Mouse (Mus musculus) adrenal gland, postnatal 4 days (tissue): ENCODE results near the gene Lpin3. TPM values are rescaled to one million over a fixed set of nuclear protein-coding genes. Genes with fewer than 3 reads are reported as not detected.

ENCODE experiments used
- DNase-seq, 2 experiments: peaks; one replicate each; pipeline ENCODE4 v3.0.0; 2021 to 2022; ENCODE audit warnings: low spot score in 2 of 2, mixed read lengths in 2 of 2
- total RNA-seq, 2 experiments: library from RNA; stranded (reverse); gene quantifications; 2 replicates each; pipeline ENCODE4 v1.2.3; 2021

The Lpin3 gene
- total RNA-seq, 2 experiments from 2014 or later, result 44.6 to 45.1 TPM

GRCm38 (mm10) chr2:160884830-160885229 is 4.4 kb downstream of the Lpin3 start:
- DNase-seq, result no peak

- no peak for DNase-seq
These were observed 5.8 kb downstream of the Lpin3 start for GRCm38 (mm10) chr2:160886221-160886620.

GRCm38 (mm10) chr2:160887284-160887683 is 6.8 kb downstream of the Lpin3 start:
- DNase-seq, result peak in 1 of 2 experiments; percentile 59

- DNase-seq, result no peak
These were observed 7.4 kb downstream of the Lpin3 start for GRCm38 (mm10) chr2:160887859-160888258.

GRCm38 (mm10) chr2:160891045-160891444 is 10.6 kb downstream of the Lpin3 start:
- no peak for DNase-seq

GRCm38 (mm10) chr2:160891697-160892096 is 11.2 kb downstream of the Lpin3 start:
- DNase-seq, result no peak

DNA sequence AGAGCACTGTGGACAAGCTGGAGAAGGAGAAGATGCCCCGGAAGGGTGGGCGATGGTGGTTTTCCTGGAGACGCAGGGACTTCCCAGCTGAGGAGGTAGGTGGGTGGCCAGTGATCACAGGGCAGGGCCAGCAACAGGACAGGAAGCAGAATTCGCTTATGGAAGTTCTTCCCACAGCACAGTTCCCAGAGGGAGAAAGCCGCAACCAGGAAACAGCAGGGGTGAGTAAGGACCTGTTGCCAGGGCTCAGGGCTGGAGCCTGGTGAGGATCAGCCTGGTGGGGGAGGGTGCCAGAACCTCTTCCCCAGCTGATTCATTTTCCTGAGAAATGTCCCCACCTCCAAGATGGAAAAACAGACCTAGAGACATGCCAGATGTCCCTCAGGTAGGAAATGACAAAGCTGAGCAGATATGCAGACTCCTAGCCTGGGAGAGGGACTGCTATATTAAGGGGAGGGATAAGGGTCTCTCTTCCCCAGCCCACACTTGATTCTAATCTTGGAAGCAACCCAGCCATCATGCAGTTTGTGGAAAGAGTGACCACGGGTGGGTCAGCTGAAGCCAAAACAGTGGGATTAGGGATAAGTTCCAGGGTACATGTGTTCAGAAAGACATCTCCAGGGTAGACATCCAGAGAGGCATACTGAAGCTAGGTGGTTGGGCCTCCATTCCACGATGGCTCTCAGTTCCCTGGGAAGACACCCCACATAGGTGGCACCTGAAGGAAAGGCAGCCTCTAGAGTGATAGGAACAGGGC is 21.4 kb downstream of the Lpin3 start:
- no peak for DNase-seq

DNA sequence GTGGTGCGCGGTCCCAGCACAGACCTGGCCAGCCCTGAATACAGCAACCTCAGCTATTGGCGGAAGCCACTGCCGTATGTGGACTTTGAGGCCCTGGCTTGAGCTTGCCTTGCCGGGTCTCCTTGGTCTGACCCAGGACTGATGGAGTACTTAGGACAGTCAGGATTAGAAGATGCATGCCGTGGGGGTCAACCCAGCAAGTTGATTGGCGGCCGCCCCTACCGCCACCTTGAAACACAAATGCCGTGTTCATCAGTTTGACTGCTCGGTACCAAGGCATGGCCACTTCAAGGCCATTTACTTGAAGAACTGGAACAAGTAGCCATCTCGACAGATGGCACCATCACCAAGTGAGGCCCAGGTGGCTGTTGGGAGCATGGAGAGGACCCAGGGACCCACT is 24.8 kb downstream of the Lpin3 start:
- DNase-seq, result no peak

GRCm38 (mm10) chr2:160906101-160906500 is 25.6 kb downstream of the Lpin3 start:
- no peak for DNase-seq

- DNase-seq, result no peak
These were observed 28.1 kb downstream of the Lpin3 start for GRCm38 (mm10) chr2:160908607-160909006.

GRCm38 (mm10) chr2:160910633-160911032 is 30.2 kb downstream of the Lpin3 start:
- no peak for DNase-seq

DNA sequence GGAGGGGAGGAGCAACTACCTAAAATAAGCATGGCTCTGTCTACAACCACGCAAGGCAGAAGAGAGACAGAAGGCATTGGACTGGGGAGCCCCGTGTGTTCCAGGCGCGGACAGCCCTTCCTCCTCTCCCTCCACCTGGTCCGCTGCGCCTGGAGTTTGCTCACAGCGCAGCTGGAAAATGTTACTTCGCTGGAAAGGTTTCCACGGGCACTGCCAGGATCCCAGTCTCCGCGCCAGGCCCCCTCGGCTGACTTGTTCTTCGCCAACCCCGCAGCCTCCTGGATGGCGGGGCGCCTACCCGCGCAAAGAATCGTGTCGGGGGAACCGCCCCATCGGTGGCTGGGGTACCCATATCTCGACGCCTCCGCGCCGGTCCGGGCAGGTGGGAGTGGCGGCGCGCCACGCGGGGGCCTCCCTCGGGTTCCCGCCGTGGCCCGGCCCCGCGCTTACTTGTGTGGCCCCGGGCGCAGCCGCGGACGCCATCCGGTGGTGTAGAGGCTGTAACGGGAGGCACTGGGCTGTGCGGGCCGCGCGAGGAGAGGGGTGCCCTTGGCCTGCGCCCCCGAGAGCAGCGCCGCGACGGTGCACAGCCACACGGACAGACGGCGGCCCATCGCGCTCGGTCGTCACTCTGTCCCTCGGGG is 31.2 kb downstream of the Lpin3 start:
- DNase-seq, result no peak

DNA sequence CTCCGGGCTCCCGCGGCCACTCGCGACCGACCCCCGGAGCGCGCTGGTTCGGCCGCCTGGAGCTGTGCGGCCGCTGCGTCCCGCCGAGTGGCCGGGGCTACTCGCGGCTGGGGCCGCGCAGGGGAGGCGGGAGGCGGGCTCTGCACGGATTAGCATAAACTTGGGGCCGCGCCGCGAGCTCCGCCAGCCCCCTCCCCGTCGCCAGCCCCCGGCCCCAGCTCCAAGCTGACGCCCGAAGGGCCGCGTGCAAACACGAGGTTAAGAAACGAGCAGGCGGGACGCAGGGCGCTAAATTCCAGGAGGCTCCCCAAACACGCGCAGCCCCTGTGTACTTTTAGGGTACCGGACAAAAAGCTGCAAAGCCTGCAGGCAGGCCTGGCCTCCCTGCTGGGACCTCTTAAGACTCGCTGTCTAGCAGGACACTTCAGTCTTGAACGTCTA is 31.8 kb downstream of the Lpin3 start, which contains the start of gene Emilin3:
Gene Emilin3 (minus strand): TSS at position 98 of the 441 bp plus-strand sequence.
- no peak for DNase-seq

- DNase-seq, result no peak
These were observed 34.2 kb downstream of the Lpin3 start for GRCm38 (mm10) chr2:160914656-160915055.

- DNase-seq, result no peak
These were observed 35.5 kb downstream of the Lpin3 start for GRCm38 (mm10) chr2:160915821-160916610.

GRCm38 (mm10) chr2:160916714-160917113 is 36.2 kb downstream of the Lpin3 start:
- DNase-seq, result no peak

- DNase-seq, result no peak
These were observed 36.8 kb downstream of the Lpin3 start for GRCm38 (mm10) chr2:160917313-160917712.

DNA sequence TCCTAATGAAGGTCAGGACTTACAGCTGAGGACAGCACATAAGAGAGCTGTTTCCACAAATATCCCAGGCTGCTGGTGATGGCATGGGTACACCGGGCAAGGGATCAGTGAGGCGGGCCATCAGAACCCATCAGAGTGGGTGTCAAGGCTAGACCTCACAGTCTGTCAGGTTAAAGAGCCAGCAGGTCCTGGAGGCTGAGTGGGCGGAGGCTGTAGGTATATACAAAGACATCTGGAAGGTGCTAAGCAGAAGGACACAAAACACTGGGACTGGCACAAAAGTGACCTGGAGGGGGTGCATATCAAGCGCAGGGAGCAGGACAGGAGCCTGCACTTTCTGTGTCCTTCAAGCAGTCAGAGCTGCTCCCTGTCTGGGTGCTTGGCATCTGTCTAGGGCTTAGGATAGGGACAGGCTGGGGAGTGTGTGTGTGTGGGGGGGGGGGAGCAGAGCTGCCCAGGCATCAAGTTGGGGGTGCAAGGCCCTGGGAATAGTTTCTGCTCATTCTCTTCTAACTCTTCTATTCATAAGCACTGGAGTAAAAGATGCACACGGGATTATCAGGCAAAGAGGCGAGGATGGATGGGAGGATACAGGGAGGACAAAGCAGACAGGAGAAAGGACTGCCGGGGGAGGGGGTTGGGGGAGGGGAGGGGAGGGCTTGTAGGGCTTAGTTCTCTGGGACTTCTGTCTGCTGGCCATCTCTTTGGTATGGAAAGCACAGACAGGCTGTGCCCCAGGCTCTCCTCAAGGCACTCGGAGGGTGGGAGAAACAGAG is 37.9 kb downstream of the Lpin3 start:
- no peak for DNase-seq

DNA sequence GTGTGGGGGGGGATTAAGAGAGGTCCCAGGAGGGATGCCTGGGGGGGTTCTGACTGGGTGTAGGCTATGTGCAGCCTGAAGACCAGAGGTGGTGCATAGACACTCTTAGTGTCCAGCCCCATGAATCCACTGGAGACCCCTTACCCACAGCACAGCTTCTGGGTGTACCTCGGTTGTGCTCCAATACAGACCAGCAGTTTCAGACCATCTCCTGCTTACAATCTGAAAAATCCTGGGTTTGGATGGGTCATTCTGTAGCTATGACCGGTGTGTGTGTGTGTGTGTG is 38.4 kb downstream of the Lpin3 start:
- no peak for DNase-seq

DNA sequence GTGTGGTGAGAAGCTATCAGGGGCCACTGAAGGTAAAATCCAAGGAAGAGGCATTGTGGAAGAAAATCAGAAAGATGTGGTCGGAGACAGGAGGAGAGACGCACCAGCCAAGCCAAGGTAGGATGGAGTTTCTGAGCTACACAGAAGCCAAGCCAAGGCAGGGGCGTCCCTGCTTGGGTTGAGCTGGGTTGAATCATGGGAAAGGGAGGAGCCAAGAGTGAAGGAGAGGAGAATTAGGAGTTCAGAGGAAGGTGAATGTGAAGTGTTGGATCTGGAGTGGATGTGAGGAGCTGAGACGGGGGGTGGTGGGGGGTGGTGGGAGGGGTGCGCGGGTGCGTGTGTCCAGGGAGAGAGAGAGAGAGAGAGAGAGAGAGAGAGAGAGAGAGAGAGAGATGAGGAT is 40.8 kb downstream of the Lpin3 start:
- DNase-seq, result no peak

DNA sequence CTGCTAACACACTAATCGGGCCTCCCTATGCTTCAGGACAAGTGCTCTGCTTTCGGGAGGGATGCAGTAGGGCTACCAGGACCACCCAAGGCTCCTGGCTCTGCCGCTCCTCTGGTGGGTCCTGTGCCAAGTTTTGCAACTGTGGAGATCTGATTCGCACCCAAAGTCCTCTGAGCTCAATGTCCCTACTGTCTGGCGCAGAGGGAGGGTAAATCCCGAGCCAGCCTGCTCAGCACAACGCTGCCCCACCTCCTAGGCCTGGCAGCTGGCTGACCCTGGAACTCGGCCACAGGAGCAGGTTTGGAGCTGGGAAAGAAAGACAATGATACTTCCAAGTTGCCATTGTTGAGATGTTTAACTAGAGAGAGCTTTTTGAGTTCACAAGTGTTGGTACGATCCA is 44.7 kb downstream of the Lpin3 start:
- DNase-seq, result no peak
